ENCODE assay signal across 21 mouse cellular contexts in genomic region chr6:54362526-54363324, GRCm38 (mm10). TPM values are rescaled to one million over a fixed set of nuclear protein-coding genes. Genes with fewer than 3 reads are reported as not detected.
DNase-seq lines count a peak whose midpoint lies in the region; ATAC-seq and TF ChIP-seq lines count a peak whose summit lies in the region.
"Had no signal": no experiment of that assay in that cellular context is flagged by ENCODE, and none has a peak within 500 bp of the region (broad histone marks: within the 10 kb centered on the region; RNA-seq: fewer than 3 reads in every experiment).

No protein-coding gene starts in this region.

- POLR2A ChIA-PET in Patski (lab: Charles Lee) = interaction anchor here (0.9 to 1.1 kb wide), 2 partner anchors 30 to 1161 kb away, joined by 3 to 6 read pairs; no protein-coding TSS in a partner anchor

- no peak overlapping the region for H3K9ac ChIP-seq in kidney, embryonic 14.5 days (ENCODE audit: low read depth, low read length)
- H3K9ac ChIP-seq: hindbrain, embryonic 15.5 days had no signal

- no peak overlapping the region for H3K27ac ChIP-seq in kidney, embryonic 14.5 days (ENCODE audit: low read depth, low read length)
- no peak overlapping the region for H3K27ac ChIP-seq in limb, embryonic 10.5 days
- H3K27ac ChIP-seq: hindbrain, embryonic 15.5 days had no signal

- TF ChIP-seq CTCF in Patski (IDR thresholded peaks at IDR 0.05) = no peak

- H3K4me2 ChIP-seq in kidney, embryonic 14.5 days (replicated peaks; ENCODE audit: low read depth, low read length) = no peak overlapping the region
- H3K4me2 ChIP-seq: heart, embryonic 11.5 days; hindbrain, embryonic 15.5 days had no signal

- H3K9me3 ChIP-seq in kidney, embryonic 14.5 days (ENCODE audit: control insufficient read depth, low read length) = no peaks in the 10 kb centered on the region
- H3K9me3 ChIP-seq in limb, embryonic 10.5 days (replicated peaks) = no peaks in the 10 kb centered on the region
- H3K9me3 ChIP-seq: hindbrain, embryonic 15.5 days had no signal

- in situ Hi-C loops in Patski (cut with MboI; ENCODE audit: low pct_unique_long_range_greater_than_20kb) = no loop called here

- no peak for ATAC-seq in kidney, embryonic 14.5 days (ENCODE audit: low FRiP score, low TSS enrichment)
- ATAC-seq in Patski = peak; percentile 67
- ATAC-seq: activated CD4-positive, CD25-positive, alpha-beta regulatory T cell, adult 4 months; forebrain, embryonic 16.5 days; intestine, embryonic 16.5 days had no signal

- H3K4me1 ChIP-seq in kidney, embryonic 14.5 days (ENCODE audit: control insufficient read depth, insufficient read depth, low read length) = 0 out of 2 replicates have a peak, but pooled peaks cover 2% of the 10 kb centered on the region
- peaks cover 12% of the 10 kb centered on the region; the same call in 1 of the 2 replicates for H3K4me1 ChIP-seq in limb, embryonic 10.5 days
- H3K4me1 ChIP-seq: hindbrain, embryonic 15.5 days had no signal

- WGBS in kidney, embryonic 14.5 days = 66% methylated on average over 12 of the region's 12 CpGs
- 87% methylated on average over 12 of the region's 12 CpGs for WGBS in limb, embryonic 10.5 days

- CTCF ChIA-PET in Patski (lab: Charles Lee) = interaction anchor here (0.6 to 1.8 kb wide), 9 partner anchors 10 to 103 kb away, joined by 3 to 6 read pairs (median 4); no protein-coding TSS in a partner anchor

- no peaks in the 10 kb centered on the region for H3K27me3 ChIP-seq in kidney, embryonic 14.5 days (ENCODE audit: control insufficient read depth, insufficient read depth, low read length)
- H3K27me3 ChIP-seq in Patski = no peaks in the 10 kb centered on the region
- H3K27me3 ChIP-seq in limb, embryonic 10.5 days (ENCODE audit: low read depth, poor library complexity, severe bottlenecking) = no peaks in the 10 kb centered on the region
- H3K27me3 ChIP-seq: hindbrain, embryonic 15.5 days had no signal

- peak; percentile 8 for DNase-seq in kidney, adult 18-20 months
- DNase-seq in 3T3-L1 (ENCODE audit: low read depth, low spot score) (peak; percentile 36), Patski (ENCODE audit: low read depth, low spot score) (peak; percentile 44)
- DNase-seq in limb, embryonic 10.5 days (ENCODE audit: low spot score) = peak; percentile 22
- DNase-seq in thymus, adult 18-20 months = no peak
- no peak for DNase-seq in thymus, postnatal 25 days
- DNase-seq: adrenal gland, postnatal 36 days; cerebellum, adult 11-12 months; cerebellum, postnatal 25 days; embryo, embryonic 11 days; gastrocnemius, postnatal 36 days; liver; lung, postnatal 4 days; right cerebral cortex, adult 18-20 months; thymus, adult 2 months had no signal

- no peak overlapping the region for H3K4me3 ChIP-seq in kidney, embryonic 14.5 days (ENCODE audit: low read length)
- H3K4me3 ChIP-seq in limb, embryonic 10.5 days = no peak overlapping the region
- H3K4me3 ChIP-seq: hindbrain, embryonic 15.5 days had no signal

- H3K36me3 ChIP-seq in kidney, embryonic 14.5 days (ENCODE audit: control insufficient read depth, insufficient read depth, low read length) = no peaks in the 10 kb centered on the region
- no peaks in the 10 kb centered on the region for H3K36me3 ChIP-seq in limb, embryonic 10.5 days
- H3K36me3 ChIP-seq: hindbrain, embryonic 15.5 days had no signal

RNA-seq across cellular contexts. Expression of gene Prr15, which starts 37.1 kb away (rescaled TPM):
- polyA plus RNA-seq in kidney, embryonic 14.5 days (2014; fragmentation: Nextera tagmentation; extraction: Ambion mirVana) = 6.2 and 6.4 TPM in 2 replicates
- polyA plus RNA-seq in Patski (2021) = 0.21 TPM
- polyA plus RNA-seq in limb, embryonic 10.5 days (2016; fragmentation: Nextera tagmentation; extraction: Ambion mirVana) = 0.15 and 0.16 TPM in 2 replicates
- polyA plus RNA-seq: activated CD4-positive, CD25-positive, alpha-beta regulatory T cell, adult 4 months had no signal

Comparison
In these comparisons a context has a peak if more than half of its experiments do, and no peak if none do; other contexts are left out.
1. DNase-seq: peak in kidney, adult 18-20 months (single experiment), 3T3-L1 (single experiment), Patski (single experiment) and limb, embryonic 10.5 days (single experiment); none in thymus, adult 18-20 months (0 of 2) and thymus, postnatal 25 days (single experiment).